Mouse (Mus musculus): ENCODE data around the gene Aacs. TPM values are rescaled to one million over a fixed set of nuclear protein-coding genes. Genes with fewer than 3 reads are reported as not detected.

The Aacs gene
- polyA plus RNA-seq, 1 experiment = 37.6 TPM

- 34% methylated on average over 10 of the region's 10 CpGs for WGBS
- TF ChIP-seq CTCF (IDR thresholded peaks at IDR 0.05; ENCODE audit: extremely low read depth, insufficient read length, insufficient replicate concordance, low read depth, low read length) (peak; percentile 64), POLR2A (IDR thresholded peaks at IDR 0.05; ENCODE audit: low read depth, low read length) (no peak)
- Histone ChIP-seq H3K27me3 (ENCODE audit: control insufficient read depth, insufficient read depth, low read length) (no peaks in the 10 kb centered on the region), H3K36me3 (ENCODE audit: control insufficient read depth, insufficient read depth, low read length) (no peaks in the 10 kb centered on the region), H3K27ac (ENCODE audit: insufficient read depth, low read depth, low read length) (no peak overlapping the region), H3K4me1 (ENCODE audit: control insufficient read depth, insufficient read depth, insufficient read length, low read length) (peaks cover 10% of the 10 kb centered on the region; the same call in 1 of the 2 replicates), H3K4me3 (ENCODE audit: low read depth, low read length) (no peak overlapping the region)
Observed at GRCm38 (mm10) chr5:125461868-125462445, 13.7 kb upstream of the Aacs start.

DNA sequence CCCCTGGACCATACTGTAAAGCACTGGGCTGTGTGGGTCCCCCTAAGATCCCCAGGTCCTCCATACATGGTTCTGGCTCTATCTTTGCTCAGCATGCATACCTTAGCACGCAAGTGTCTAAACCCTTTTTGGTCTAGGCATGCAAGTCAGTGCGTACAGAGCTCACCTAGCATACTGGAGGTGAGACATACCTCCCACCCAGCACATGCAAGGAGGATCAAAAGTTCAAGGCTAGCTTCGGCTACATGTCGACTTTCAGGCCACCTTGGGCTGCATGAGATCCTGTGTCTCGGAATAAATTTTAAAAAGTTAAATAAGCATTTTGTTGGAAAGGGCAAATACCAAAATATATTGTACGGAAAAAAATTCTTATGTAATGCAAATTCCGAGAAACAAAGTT, 10.4 kb upstream of the Aacs start:
- Histone ChIP-seq H3K4me3 (ENCODE audit: low read depth, low read length) (peak overlapping the region; percentile 43), H3K36me3 (ENCODE audit: control insufficient read depth, insufficient read depth, low read length) (no peaks in the 10 kb centered on the region), H3K4me1 (ENCODE audit: control insufficient read depth, insufficient read depth, insufficient read length, low read length) (peaks cover 13% of the 10 kb centered on the region; the same call in 1 of the 2 replicates), H3K27ac (ENCODE audit: insufficient read depth, low read depth, low read length) (no peak overlapping the region), H3K27me3 (ENCODE audit: control insufficient read depth, insufficient read depth, low read length) (no peaks in the 10 kb centered on the region)
- TF ChIP-seq CTCF (IDR thresholded peaks at IDR 0.05; ENCODE audit: extremely low read depth, insufficient read length, insufficient replicate concordance, low read depth, low read length) (no peak), POLR2A (IDR thresholded peaks at IDR 0.05; ENCODE audit: low read depth, low read length) (no peak)
- WGBS = 30% methylated on average over 7 of the region's 7 CpGs

DNA sequence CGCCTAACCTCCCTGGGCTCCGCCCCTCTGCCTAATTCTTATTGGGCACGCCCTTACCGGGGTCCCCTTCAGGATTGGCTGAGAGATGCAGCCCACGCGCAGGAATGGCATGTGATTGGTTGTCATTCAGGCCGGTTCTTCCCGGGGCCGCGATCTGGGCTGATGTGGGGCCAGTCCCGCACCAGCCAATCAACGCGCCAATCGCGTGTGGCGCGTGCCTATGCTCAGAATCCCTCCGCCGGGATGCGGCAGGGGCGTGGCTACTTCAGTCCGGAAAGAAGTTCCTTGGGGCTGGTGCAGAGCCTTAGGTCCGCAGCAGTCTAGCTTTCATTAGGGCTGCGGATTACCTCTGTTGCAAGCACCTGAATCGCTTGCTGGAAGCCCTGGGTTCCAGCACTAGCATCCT, 9.9 kb upstream of the Aacs start:
- H3K4me1 ChIP-seq (ENCODE audit: control insufficient read depth, insufficient read depth, insufficient read length, low read length) = peaks cover 13% of the 10 kb centered on the region; the same call in 1 of the 2 replicates
- no peaks in the 10 kb centered on the region for H3K27me3 ChIP-seq (ENCODE audit: control insufficient read depth, insufficient read depth, low read length)
- TF ChIP-seq POLR2A (IDR thresholded peaks at IDR 0.05; ENCODE audit: low read depth, low read length) = peak; percentile 32; the same call in 1 of the 2 replicates
- no peak for TF ChIP-seq CTCF (IDR thresholded peaks at IDR 0.05; ENCODE audit: extremely low read depth, insufficient read length, insufficient replicate concordance, low read depth, low read length)
- under 1% methylated on average over 25 of the region's 25 CpGs for WGBS
- H3K36me3 ChIP-seq (ENCODE audit: control insufficient read depth, insufficient read depth, low read length) = no peaks in the 10 kb centered on the region
- peak overlapping the region; percentile 43 for H3K4me3 ChIP-seq (ENCODE audit: low read depth, low read length)
- H3K27ac ChIP-seq (ENCODE audit: insufficient read depth, low read depth, low read length) = no peak overlapping the region

DNA sequence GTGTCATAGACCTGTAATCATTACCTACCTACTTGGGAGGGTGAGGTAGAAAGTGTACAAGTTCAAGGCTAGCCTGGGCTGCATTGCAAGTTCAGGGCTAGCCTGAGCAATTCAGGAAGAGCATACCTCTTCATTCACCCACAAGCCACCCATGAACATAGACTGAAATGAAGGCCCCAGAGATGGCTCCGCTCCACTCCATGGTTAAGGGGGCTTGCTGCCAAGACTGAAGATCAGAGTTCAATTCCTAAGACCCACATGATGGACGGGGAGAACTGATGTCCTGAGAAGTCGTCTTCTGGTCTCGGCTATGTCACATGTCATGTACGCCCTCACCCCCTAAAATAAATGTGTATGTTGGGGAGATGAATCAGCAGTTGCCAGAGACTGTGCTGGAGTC, 9.1 kb upstream of the Aacs start:
- Histone ChIP-seq H3K27ac (ENCODE audit: insufficient read depth, low read depth, low read length) (0 out of 2 replicates have a peak overlapping the region, but pooled peaks have one; percentile 67), H3K27me3 (ENCODE audit: control insufficient read depth, insufficient read depth, low read length) (no peaks in the 10 kb centered on the region), H3K4me3 (ENCODE audit: low read depth, low read length) (no peak overlapping the region), H3K4me1 (ENCODE audit: control insufficient read depth, insufficient read depth, insufficient read length, low read length) (peaks cover 13% of the 10 kb centered on the region; the same call in 1 of the 2 replicates), H3K36me3 (ENCODE audit: control insufficient read depth, insufficient read depth, low read length) (no peaks in the 10 kb centered on the region)
- WGBS = 75% methylated on average over 5 of the region's 5 CpGs
- no peak for TF ChIP-seq CTCF (IDR thresholded peaks at IDR 0.05; ENCODE audit: extremely low read depth, insufficient read length, insufficient replicate concordance, low read depth, low read length)
- TF ChIP-seq POLR2A (IDR thresholded peaks at IDR 0.05; ENCODE audit: low read depth, low read length) = no peak

DNA sequence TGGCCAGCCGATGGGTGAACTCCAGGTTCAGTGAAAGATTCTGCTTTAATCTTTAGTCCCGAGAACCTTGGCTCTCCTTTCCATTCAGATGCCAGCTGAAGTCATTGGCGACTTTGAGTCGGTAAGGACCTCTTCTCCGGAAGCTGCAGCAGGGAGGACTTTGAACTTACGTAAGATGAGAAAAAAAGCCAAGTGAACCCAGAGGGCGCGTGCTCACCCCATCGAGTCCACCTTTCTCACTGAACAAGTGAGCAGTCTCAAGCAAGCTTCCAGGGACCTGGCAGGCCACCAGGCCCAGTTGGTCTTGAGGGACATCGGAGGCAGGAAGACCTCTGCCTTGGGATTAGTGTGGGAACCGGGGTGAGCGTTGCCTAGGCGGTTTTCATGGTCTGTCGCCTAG, 8.4 kb upstream of the Aacs start:
- Histone ChIP-seq H3K36me3 (ENCODE audit: control insufficient read depth, insufficient read depth, low read length) (no peaks in the 10 kb centered on the region), H3K4me1 (ENCODE audit: control insufficient read depth, insufficient read depth, insufficient read length, low read length) (peaks cover 13% of the 10 kb centered on the region; the same call in 1 of the 2 replicates), H3K27ac (ENCODE audit: insufficient read depth, low read depth, low read length) (peak overlapping the region; percentile 67), H3K4me3 (ENCODE audit: low read depth, low read length) (no peak overlapping the region), H3K27me3 (ENCODE audit: control insufficient read depth, insufficient read depth, low read length) (no peaks in the 10 kb centered on the region)
- WGBS = 34% methylated on average over 14 of the region's 14 CpGs
- TF ChIP-seq CTCF (IDR thresholded peaks at IDR 0.05; ENCODE audit: extremely low read depth, insufficient read length, insufficient replicate concordance, low read depth, low read length) = no peak
- no peak for TF ChIP-seq POLR2A (IDR thresholded peaks at IDR 0.05; ENCODE audit: low read depth, low read length)

- Histone ChIP-seq H3K27ac (ENCODE audit: insufficient read depth, low read depth, low read length) (no peak overlapping the region), H3K27me3 (ENCODE audit: control insufficient read depth, insufficient read depth, low read length) (no peaks in the 10 kb centered on the region), H3K4me3 (ENCODE audit: low read depth, low read length) (no peak overlapping the region), H3K4me1 (ENCODE audit: control insufficient read depth, insufficient read depth, insufficient read length, low read length) (peaks cover 13% of the 10 kb centered on the region), H3K36me3 (ENCODE audit: control insufficient read depth, insufficient read depth, low read length) (no peaks in the 10 kb centered on the region)
- TF ChIP-seq POLR2A (IDR thresholded peaks at IDR 0.05; ENCODE audit: low read depth, low read length) = no peak
- no peak for TF ChIP-seq CTCF (IDR thresholded peaks at IDR 0.05; ENCODE audit: extremely low read depth, insufficient read length, insufficient replicate concordance, low read depth, low read length)
- 84% methylated on average over 4 of the region's 4 CpGs for WGBS
Observed at GRCm38 (mm10) chr5:125470713-125471112, 4.9 kb upstream of the Aacs start.

DNA sequence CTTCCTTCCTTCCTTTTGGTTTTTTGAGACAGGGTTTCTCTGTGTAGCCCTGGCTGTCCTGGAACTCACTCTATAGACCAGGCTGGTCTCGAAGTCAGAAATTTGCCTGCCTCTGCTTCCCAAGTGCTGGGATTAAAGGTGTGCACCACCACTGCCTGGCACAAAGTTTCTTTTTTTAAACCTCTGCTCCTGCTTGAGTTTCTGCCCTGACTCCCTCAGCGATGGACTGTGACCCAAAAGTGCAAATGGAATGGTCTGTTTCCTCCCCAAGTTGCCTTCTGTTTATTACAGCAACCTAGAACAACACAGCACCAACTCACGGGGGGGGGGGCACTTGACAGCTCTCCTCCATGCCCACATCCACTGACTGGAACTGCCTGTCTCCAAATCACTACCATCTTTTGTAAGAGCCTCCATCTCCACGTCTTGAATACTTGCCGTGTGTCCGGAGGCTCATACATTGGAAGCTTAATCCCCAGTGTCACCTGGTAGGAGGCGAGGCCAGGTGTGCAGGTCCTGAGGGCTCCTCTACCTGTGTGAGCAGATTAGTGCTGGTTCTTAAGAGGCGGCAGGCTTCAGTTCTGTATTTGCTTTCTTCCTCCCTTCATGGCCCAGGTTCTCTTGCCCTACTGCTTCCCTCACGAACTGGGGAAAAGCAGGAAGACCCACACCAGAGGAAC, 2.7 kb upstream of the Aacs start:
- WGBS = 81% methylated on average over 9 of the region's 9 CpGs
- Histone ChIP-seq H3K36me3 (ENCODE audit: control insufficient read depth, insufficient read depth, low read length) (no peaks in the 10 kb centered on the region), H3K4me1 (ENCODE audit: control insufficient read depth, insufficient read depth, insufficient read length, low read length) (peaks cover 11% of the 10 kb centered on the region), H3K27me3 (ENCODE audit: control insufficient read depth, insufficient read depth, low read length) (no peaks in the 10 kb centered on the region), H3K4me3 (ENCODE audit: low read depth, low read length) (no peak overlapping the region), H3K27ac (ENCODE audit: insufficient read depth, low read depth, low read length) (no peak overlapping the region)
- TF ChIP-seq CTCF (IDR thresholded peaks at IDR 0.05; ENCODE audit: extremely low read depth, insufficient read length, insufficient replicate concordance, low read depth, low read length) = no peak
- TF ChIP-seq POLR2A (IDR thresholded peaks at IDR 0.05; ENCODE audit: low read depth, low read length) = no peak
